Mouse (Mus musculus) kidney, adult 9 months (tissue): ENCODE data around the gene Slit3.

Experiments
- DNase-seq: peaks from one replicate; pipeline ENCODE4 v3.0.0; 2022

The Slit3 gene

DNA sequence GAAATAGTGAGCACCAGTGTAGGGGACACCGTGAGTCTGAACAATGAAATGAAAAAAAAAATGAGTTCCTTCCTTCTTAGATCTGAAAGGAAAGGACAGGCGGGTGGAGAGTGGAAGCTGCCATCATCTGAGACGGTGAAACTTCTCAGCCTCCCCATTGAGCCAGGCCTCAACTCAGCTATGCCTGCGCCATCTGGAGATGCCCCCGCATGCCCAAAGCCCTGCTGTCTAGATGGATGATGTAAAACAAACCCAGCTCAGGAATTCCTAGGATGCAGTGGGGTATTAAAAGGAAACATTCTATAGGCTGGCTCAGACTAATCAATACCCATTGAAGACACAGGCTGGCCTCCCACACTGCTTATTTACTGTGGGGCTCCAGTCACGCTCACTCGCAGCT lies 477.7 kb downstream of the Slit3 start:
- no peak for DNase-seq

DNA sequence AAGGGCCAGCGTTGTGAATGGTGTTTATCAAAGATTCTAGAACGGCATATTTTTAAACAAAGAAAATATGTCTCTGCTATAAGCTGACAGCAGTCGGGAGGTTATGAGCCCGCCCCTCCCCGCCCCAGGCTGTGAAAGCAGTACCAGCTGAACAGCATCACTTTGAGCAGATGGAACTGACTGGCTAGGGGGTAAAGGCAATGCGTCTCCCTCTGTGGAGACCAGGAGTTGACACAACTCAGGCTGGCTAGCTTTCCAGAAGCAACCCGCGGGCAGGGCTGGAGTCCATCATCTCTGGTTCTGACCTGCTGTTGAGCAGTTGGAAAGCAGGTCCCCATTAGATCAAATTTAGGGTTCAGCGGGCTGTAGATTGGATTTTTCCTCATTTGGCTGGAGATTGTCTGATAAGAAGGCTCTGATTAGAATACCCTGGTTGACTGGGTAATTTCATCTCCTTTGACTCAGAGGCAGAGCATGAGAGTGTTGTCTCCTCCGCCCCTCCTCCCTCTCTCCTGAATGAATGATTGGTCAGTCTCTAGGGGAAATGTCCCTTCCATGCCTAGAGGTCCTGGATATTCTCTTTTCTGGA lies 480.7 kb downstream of the Slit3 start:
- DNase-seq = no peak

DNA sequence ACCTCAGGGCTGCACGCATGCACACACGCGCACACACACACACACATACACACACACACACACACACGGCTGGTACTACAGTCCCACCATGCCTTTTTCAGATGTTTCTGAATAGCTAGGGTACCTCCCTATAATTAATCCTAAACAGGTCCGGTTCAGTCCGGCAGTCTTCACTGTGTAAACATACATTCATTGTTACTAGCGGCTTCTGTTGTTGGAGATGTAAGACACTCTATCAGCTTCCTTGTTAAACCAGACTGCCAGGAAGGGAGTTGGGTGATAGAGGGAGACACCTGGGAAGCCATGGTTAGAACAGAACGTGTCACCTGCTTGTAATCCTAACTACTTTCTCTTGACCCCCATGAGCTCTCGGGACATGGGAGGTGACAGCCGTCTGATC lies 481.6 kb downstream of the Slit3 start:
- DNase-seq = no peak

DNA sequence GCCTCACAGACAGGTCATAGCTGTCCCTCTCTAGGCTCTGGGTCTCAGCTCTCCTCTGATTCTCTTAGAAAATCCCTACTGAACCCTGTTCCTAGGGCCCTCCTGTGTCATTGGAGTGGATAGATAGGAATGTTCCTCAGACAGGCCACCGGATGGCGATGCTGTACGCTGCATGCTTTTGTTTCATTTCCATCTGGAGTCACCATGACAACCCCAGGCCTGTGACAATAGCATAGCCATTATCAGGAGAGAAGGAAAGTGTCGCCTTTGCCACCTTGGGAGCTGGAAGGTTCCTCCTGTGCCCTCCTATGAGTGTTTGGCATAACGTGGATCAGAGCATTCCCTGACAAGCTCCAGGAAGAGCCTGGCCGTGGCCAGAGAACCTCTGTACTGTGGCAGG lies 482.9 kb downstream of the Slit3 start:
- no peak for DNase-seq

DNA sequence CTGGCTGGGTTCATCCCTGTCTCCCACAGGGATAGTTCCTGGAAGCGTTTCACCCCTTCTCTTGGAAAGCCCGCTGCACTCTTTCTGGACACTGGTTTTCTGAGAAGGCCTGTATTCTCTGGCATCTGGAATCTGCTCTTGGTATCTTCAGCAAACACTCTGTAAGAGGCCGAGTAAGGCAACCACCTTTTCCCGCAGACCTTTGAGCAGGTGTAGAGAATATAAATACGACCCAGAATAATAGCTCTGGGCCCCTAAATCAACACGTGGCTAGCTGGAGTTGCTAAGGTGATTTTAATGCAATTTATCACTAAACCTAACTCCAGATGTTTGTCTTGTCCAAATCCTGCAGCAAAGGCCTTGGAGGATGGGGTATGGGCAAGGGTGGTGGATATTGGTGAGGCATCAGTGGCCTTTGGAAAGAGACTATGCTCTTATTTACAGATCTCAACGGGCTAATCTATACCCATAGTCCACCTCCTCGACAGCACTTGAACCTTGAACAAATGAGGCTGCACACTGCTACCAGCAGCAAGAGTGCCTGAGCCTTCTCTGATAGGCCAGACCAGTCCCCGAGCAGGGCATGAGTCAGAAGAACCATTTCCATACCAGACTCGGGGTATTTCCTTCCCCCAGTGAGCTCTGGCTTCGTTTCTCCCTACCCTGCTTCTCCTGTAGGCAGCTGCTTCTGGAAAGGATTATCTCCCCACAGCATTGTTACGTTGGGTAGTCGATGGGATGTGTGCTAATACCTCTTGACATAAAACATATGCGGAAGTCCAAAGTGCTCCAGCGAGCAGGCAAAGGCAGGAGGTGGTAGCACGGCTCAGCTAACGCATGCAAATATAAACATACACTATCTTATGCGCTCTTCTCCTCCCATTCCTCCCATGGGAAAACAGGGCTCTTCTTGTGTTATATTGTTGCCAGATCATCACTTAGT lies 484.1 kb downstream of the Slit3 start:
- DNase-seq = no peak

DNA sequence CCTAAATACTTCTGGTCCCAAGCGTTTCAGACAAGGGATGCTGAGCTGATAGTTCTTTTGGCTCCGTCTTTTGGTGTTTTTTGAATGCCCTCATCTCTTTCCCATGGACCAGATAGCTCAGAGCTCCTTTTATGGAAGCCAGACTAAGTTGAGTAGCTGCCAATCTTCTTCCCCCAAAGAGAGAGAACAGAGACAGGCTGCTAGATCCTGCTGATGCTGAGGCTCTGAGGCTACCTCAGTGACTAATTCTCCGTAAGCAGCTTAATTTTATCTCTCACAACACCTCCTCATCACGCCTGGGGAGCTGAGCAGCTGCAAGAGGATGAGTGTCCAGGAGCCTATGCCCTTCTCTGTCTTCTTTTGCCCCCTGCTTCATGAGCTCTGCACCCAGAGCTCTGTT lies 486.2 kb downstream of the Slit3 start:
- no peak for DNase-seq

DNA sequence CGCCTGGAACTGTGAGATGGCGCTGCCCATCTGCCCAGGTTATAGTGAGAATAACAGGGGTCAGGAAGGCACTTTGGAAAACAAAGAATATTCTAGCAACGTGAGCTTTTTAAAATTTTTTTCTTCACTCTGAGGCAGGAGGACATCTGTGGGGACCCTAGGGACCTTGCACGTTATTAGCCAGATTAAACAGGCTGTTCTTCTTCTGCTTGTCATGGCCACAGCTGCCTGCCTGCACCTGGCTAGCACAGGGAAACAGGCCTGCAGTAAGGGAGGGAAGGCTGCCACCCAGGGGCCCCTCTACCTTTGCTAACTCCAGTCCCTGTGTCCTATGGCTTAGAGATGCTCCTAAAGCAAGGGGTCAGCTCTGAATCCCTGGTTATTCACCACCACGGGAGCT lies 487.8 kb downstream of the Slit3 start:
- DNase-seq = no peak

DNA sequence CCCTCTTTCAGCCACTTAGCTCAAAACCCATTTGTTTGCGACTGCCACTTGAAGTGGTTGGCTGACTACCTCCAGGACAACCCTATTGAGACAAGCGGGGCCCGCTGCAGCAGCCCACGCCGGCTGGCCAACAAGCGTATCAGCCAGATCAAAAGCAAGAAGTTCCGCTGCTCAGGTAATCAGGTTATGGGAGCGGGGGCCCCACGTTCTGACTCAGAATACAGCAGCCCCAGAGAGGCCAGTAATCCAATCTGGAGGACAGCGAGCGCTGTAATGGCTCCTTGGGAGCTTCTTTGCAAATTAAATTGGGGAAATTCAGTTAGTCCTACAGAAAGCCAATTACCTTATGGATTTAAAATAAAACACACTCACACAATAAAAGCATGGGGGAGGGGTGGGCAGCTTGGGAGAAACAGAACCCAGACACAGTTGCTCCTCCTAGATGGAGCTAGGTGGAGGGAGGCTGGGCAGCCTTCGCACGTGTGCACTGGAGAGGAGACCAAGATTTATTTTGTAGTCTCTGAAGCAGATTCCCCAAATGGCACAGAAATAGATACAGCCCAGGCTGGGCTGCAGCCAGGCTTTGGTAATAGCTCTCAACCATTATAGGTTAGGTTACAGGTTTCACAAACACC lies 491.4 kb downstream of the Slit3 start:
- no peak for DNase-seq

DNA sequence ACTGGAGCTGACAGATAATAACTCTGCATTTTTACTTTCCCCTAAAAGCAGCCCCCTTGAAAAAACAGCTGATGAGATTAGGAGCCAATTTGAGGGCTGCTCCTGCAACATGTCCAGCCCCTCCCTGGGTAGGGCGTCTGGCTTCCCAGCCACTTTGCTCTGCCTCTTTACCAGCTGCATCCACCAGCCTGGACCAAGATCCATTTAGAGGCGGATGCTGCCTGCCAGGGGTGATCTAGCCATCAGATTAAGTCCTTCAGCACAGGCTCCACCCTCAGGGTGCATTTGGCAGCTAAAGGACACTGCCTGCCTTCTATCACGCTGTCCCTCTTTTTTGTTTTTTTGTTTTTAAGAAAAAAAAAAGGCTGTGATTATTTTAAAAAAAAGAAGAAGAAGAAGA lies 493.5 kb downstream of the Slit3 start:
- DNase-seq = no peak

DNA sequence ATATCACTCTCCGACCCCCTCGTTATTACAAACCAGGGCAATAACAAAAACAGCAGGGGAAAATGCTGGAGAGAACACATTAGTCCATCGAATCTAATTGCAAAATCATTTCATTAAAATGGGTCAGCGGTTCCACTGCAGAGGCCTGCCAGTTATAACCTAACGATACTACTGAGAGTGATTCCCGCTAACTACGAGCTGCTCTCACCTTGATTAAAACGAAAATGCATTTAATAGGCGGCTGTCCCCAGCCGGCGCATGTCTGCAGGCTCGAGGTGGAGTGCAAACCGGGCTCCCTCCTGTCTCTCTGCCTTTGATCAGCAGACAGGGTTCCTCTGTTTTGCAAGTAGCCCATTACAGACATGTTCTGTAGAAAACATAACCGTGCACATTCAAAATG lies 498.4 kb downstream of the Slit3 start:
- no peak for DNase-seq

DNA sequence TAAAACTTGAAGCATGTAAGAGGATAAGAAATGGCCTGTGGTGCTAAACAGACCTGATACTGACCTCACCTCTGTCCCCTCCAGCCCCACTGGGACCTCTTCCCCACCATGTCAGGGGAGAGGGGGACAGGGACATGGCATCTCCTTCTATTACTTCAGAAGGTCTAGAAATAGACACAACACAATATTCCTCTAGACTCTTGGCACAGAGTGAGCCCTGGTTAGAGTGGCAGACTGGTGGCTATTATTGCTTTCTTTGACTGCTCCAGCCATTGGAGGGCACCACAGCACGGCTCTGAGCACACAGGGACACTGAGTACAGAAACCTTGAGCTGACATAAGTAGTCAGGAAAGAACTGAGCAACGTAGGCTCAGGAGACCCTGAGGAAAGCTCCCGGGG lies 501.7 kb downstream of the Slit3 start:
- no peak for DNase-seq

DNA sequence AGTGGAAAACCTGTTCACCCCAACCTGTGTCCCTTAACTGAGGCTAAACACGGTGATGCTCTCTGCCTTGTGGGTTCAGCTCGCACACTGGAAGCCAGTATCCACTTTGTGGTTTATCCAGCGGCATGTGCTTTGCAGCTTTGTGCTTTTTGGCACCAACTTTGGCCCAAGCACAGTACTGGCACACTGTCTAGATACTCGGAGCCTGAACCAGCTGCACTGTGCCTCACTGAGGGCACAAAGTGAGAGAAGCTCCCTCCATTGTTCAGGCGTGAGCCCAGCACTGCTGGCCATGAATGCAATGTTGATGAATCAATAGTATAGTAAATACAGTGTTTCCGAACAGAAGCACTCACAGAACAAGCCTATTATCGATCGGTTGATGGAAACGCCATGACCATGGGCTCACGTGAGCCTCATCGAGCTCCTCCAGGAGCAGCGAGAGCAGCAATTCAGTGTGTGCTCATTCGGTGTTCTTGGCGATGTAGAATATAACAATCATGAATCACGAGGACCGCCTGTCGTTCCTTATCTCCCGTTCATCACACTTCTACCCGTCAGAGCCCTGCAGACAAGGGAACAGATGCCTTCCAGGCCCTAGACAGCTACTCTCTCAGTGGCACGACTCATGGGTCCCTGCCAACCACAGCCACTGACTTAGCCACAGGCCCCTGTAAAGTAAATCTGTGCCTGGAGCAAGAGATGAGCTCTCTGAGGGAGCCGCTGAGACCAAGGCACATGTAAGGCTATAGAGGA lies 503.7 kb downstream of the Slit3 start:
- no peak for DNase-seq

DNA sequence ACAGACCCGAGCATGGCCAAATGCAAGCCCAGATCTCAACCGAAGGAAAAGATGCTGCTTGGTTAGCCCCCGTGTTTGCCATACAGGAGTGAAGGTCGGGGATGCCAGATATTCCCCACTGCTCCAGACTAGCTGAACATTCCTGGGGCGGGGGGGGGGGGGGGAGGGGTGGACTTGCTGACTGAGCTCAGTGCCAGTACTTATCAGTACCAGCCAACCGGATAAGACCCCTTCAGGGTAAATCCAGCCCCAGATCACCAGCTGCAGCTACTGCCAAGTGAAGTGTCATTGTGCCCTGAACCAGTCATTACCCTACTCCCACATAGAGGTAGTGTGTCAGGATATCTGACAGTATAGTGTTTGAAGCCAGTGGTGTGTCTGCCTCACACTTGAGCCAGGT lies 504.6 kb downstream of the Slit3 start:
- DNase-seq = no peak

DNA sequence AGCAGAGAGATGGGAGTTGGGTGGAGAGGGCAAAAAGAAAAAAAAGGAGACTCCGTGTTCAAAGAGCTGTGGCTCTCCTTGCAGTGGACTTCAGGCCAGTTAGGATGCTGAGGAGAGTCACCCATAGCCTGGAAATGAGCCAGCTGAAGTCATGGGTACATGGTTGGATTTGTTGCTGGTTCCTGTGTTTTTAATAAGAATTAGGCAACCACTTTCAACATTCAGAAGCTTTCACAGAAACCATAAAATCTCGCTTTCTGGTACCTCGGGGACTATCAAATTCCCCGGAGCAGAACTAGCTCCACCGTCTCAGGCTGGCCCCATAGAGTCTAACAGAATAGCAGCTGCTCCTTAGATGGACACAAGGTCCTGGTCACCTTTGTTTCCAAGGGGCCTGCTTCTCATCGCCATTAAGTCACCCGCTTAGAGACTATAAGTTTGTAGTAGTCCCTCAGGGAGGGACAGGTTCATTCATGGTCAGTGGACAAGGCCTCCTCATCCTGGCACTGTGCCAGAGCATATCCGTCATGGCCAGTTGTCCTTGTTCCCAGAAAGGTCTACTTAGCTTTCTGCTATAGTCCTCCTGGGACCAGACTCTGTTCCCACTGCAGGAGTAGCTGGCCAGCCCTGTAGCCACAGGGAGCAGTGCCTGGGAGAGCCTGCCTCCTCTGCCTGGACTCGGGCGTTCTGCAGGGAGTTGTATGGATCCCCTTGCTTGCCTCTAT lies 505.3 kb downstream of the Slit3 start:
- DNase-seq = peak; percentile 16

DNA sequence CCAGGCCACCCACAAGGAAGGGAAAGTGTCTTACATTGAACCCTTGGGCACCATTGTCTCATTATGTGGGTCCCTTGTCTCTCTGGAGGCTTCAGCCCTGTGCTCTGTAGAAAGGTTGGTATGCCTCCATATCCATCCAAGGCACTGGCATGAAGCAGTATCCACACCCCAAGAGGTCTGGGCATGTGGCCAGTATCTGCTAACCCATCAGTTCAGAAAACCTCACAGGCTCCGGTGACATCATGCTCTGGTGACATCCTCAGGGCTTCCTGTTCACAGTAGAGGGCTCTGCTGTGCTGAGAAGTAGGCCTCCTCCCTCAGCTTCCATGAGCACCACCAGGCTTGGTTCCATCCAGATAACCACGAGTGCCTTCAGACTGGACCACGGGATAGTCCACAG lies 506.8 kb downstream of the Slit3 start:
- DNase-seq = no peak

DNA sequence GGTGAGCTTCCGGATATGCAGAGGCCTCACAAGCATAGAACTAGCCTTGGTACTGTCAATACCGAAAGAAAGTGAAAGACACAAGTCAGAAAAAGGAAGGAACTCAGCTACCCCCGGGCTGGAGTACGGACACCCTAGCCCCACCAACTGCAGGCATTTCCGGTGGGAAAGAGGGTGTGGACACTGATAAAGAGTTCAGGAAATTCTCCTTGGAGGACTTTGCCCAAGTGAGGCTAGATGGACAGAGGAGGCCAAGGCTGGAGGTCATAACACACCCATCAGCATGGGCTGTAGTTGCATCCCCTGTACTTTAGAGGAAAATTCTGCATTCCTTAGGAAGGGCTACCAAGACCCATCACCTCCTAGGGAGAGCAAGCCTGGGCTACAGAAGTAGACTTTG lies 511.2 kb downstream of the Slit3 start:
- no peak for DNase-seq

DNA sequence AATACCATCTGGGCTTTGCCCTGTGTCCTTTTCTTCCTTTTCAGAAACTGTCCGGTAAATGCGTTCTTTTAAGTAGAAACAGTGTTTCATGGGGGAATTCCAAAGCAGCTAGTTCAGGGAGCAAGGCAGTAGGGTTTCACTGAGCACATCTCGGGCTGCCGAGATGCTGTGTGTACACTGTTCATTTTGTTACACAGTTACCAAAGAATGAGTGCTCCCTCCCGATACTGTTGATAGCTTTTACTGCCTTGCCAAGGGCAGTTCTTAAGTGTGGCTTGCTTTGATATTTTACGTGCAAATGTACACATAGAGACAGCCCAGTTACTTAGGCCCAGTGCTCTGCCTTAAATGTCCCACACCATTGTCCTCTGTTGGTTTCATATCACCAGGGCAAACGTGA lies 516.1 kb downstream of the Slit3 start:
- no peak for DNase-seq

DNA sequence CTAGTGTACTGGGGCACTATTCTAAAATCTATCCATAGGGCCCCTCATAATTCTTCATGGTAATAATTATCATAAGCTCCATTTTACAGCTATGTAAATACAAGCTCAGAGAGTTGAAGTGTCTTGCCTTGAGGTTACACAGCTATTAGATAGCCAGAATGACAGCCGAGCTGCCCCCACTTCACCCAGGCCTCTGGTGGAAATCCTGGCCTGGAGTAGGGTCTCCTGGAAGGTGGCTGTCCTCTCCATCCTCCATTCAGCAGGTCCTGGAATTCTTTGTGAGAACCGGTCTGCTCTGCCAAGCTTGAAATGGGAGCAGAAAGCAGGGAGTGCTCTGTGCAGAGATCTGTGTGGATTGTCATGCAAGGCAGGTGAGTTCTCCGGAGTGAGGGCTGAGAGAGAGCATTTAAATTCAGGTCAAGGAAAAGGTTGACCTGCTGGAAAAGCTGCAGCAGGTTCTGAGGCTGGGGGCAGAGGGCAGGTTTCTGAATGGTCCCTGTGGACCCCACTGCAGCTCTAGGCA lies 517.9 kb downstream of the Slit3 start:
- no peak for DNase-seq

DNA sequence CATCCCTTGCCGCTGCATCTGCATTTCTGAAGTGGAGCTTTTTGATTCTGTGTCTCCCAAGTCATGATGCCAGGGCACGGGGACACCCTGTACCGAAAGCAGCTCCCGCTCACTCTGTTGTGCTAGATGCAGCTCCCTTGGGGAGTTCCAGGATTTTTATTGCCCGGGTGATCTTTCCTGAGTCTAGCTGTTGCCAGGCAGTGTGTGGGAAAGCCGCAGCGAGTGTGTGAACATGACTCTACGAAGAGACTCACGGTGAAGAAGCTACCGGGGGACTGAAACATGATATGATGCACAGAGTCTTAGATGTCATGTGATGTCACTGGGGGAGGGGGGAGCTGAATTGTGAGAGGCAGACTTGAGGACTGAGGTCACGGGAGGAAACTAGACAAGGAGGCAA lies 518.4 kb downstream of the Slit3 start:
- no peak for DNase-seq

DNA sequence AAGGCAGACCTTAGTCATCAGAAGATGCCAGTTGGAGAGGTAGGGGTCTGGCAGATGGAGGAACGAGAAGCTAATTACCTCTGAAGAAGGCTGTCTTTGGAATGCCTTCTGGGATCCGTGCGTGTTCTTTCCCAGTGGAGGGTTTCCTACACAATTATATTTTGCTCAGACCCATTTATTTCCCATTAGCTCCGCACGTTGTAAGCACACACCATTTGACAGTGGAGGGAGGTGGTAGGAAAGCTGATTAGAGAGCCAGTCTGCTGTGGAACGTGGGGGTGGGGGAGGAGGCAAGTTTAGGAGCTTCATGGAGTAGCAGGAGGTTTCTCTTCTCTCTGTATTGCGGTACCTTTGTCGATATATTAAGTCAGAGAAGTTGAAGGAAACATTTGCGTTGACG lies 530.3 kb downstream of the Slit3 start:
- no peak for DNase-seq

DNA sequence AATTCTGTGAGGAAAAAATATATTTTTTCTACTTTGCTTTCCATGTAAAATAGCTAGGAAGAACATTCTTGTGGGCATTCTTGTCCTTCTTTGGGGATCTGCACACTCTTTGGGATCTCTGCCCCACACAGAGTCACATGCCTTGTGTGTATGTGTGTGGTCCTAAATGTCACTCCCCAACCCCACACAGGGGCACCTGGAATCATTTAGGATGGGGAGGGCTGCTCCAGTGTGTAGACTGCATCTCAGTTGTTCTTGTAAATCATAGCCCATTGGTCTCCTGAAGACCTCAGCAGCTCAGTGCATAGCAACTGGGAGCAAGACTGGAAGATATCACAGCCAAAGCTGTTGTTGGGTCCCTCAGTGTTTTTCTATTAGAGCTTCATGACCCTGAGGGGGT lies 534.8 kb downstream of the Slit3 start:
- no peak for DNase-seq

DNA sequence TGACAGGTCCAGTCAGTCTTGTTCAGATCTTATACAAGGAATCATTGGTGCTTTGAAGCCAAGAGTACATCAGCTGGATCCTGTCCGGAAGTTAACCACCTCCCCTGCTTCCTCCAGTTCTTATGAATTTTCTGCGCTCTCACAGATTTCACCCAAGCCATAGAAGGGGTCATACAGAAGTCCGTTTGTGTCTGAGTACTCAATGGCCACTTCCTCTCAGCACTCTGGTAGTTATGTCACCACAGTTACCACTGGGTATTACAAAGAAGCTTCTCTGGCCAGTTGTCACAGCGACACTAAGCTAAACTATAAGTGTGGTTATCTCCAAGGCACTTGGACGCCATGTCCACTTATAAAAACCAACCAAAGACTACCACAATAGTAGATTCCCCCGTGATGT lies 536.6 kb downstream of the Slit3 start:
- no peak for DNase-seq

DNA sequence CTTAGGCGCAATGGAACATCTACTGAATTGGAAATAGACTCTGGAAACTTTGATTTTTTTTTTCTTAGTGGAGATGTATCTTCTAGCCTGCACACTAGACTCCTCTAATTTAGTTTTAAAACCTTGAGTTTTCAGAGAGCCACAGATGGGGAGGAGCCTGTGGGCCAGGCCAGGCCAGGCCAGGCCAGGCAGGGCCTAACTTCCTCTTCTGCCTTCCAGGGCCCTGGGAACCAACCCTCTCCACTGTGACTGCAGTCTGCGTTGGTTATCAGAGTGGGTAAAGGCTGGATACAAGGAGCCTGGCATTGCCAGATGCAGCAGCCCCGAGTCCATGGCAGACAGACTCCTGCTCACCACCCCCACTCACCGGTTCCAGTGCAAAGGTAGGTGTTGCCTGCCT lies 539.9 kb downstream of the Slit3 start:
- DNase-seq = no peak
